In the genomic region with DNA sequence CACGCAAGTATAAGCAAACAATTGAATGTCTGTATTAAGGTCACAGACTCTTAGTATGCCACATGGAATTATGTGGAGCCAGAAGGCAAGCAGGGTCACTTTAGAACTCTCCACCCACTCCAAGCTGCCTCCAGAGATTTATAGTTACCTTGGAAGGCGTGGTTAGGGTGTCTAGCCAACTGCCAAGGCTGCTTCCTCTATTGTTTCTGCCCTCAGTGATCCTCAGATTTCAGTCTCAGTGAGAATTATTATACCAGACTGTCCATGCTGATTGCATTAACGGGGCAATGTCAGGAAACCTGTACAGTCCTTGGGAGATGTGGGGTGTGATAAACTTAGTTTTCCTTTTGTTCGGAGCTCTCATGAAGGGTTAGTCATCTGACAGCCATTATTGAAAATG, we compare ENCODE assay signal across 9 mouse cellular contexts.
DNase-seq lines count a peak whose midpoint lies in the region; ATAC-seq and TF ChIP-seq lines count a peak whose summit lies in the region.
"Had no signal": no experiment of that assay in that cellular context is flagged by ENCODE, and none has a peak within 500 bp of the region (broad histone marks: within the 10 kb centered on the region; RNA-seq: fewer than 3 reads in every experiment).

No protein-coding gene starts in this region.

- TF ChIP-seq POLR2A in kidney, adult 2 months (IDR thresholded peaks at IDR 0.05; ENCODE audit: low read depth, low read length): no peak

- H3K9ac ChIP-seq in lung, postnatal 0 days (replicated peaks; ENCODE audit: low read depth): no peak overlapping the region
- no peak overlapping the region for H3K9ac ChIP-seq in midbrain, postnatal 0 days (replicated peaks; ENCODE audit: low read length, poor library complexity, severe bottlenecking)

- no peaks in the 10 kb centered on the region for H3K27me3 ChIP-seq in lung, postnatal 0 days (replicated peaks; ENCODE audit: insufficient read depth, low read length)
- H3K27me3 ChIP-seq in kidney, adult 2 months (replicated peaks; ENCODE audit: control insufficient read depth, insufficient read depth, low read length): no peaks in the 10 kb centered on the region
- no peaks in the 10 kb centered on the region for H3K27me3 ChIP-seq in midbrain, postnatal 0 days (ENCODE audit: insufficient read depth, low read length)

- no peak overlapping the region for H3K4me3 ChIP-seq in lung, postnatal 0 days (ENCODE audit: low read depth, low read length)
- H3K4me3 ChIP-seq in kidney, adult 2 months (ENCODE audit: insufficient read depth, low read depth, low read length): no peak overlapping the region
- H3K4me3 ChIP-seq in midbrain, postnatal 0 days (ENCODE audit: low read depth, low read length): no peak overlapping the region

- peaks cover 23% of the 10 kb centered on the region; the same call in 1 of the 2 replicates for H3K4me1 ChIP-seq in lung, postnatal 0 days (ENCODE audit: insufficient read depth, low read depth, low read length)
- no peaks in the 10 kb centered on the region for H3K4me1 ChIP-seq in kidney, adult 2 months (ENCODE audit: control insufficient read depth, insufficient read depth, low read length)
- no peaks in the 10 kb centered on the region for H3K4me1 ChIP-seq in midbrain, postnatal 0 days (ENCODE audit: insufficient read depth, low read length)

- TF ChIP-seq EP300 in lung, postnatal 0 days (IDR thresholded peaks at IDR 0.05): no peak

- H3K4me2 ChIP-seq in lung, postnatal 0 days (replicated peaks; ENCODE audit: low read depth, low read length): no peak overlapping the region
- H3K4me2 ChIP-seq in midbrain, postnatal 0 days (ENCODE audit: low read depth, low read length, poor library complexity, severe bottlenecking): no peak overlapping the region

- H3K27ac ChIP-seq in lung, postnatal 0 days (ENCODE audit: low read length): peak overlapping the region; percentile 40; the same call in 1 of the 2 replicates
- 0 out of 2 replicates have a peak overlapping the region, but pooled peaks have one; percentile 10 for H3K27ac ChIP-seq in kidney, adult 2 months (ENCODE audit: insufficient read depth, low read depth, low read length)
- H3K27ac ChIP-seq in midbrain, postnatal 0 days (ENCODE audit: low read depth, low read length): no peak overlapping the region

- no peaks in the 10 kb centered on the region for H3K36me3 ChIP-seq in lung, postnatal 0 days (ENCODE audit: insufficient read depth, low read length)
- no peaks in the 10 kb centered on the region for H3K36me3 ChIP-seq in kidney, adult 2 months (ENCODE audit: control insufficient read depth, insufficient read depth, low read length)
- H3K36me3 ChIP-seq in midbrain, postnatal 0 days (ENCODE audit: insufficient read depth, low read length): no peaks in the 10 kb centered on the region

- 33% methylated on average over 4 of the region's 4 CpGs for WGBS in lung, postnatal 0 days
- WGBS in kidney, adult 2 months: 38% methylated on average over 4 of the region's 4 CpGs
- 86% methylated on average over 4 of the region's 4 CpGs for WGBS in midbrain, postnatal 0 days

- no peak for TF ChIP-seq CTCF in lung, postnatal 0 days (IDR thresholded peaks at IDR 0.05)
- TF ChIP-seq CTCF in kidney, adult 2 months (conservative IDR thresholded peaks at IDR 0.05; ENCODE audit: insufficient read depth, insufficient read length, low read depth, low read length): no peak
- TF ChIP-seq CTCF in midbrain, postnatal 0 days (IDR thresholded peaks at IDR 0.05): no peak

- ATAC-seq in lung, postnatal 0 days: peak; percentile 34
- ATAC-seq in midbrain, postnatal 0 days (ENCODE audit: low FRiP score): no peak
- ATAC-seq: midbrain, embryonic 16.5 days had no signal

- H3K9me3 ChIP-seq in lung, postnatal 0 days (ENCODE audit: low read length): no peaks in the 10 kb centered on the region
- no peaks in the 10 kb centered on the region for H3K9me3 ChIP-seq in midbrain, postnatal 0 days (ENCODE audit: low read length)

- DNase-seq in lung, postnatal 0 days (ENCODE audit: low spot score): peak; percentile 63
- DNase-seq in lung, postnatal 36 days: no peak
- DNase-seq in gonadal fat pad, adult 2 months (ENCODE audit: low read depth): peak; percentile 78
- DNase-seq in kidney, adult 2 months: peak; percentile 71
- no peak for DNase-seq in urinary bladder, postnatal 14 days (ENCODE audit: low spot score)
- no peak for DNase-seq in cerebellum, adult 9-11 months
- no peak for DNase-seq in midbrain, postnatal 0 days (ENCODE audit: low spot score)
- DNase-seq: left cerebral cortex, postnatal 4 days had no signal

Comparison
In these comparisons a context has a peak if more than half of its experiments do, and no peak if none do; other contexts are left out.
1. DNase-seq: peak in lung, postnatal 0 days (single experiment), gonadal fat pad, adult 2 months (single experiment) and kidney, adult 2 months (single experiment); none in lung, postnatal 36 days (single experiment), urinary bladder, postnatal 14 days (single experiment), cerebellum, adult 9-11 months (single experiment) and midbrain, postnatal 0 days (single experiment).